Mouse (Mus musculus) liver, adult 2 months (tissue): ENCODE results near the gene Foxred2. TPM values are rescaled to one million over a fixed set of nuclear protein-coding genes. Genes with fewer than 3 reads are reported as not detected.

Experiments
- DNase-seq: peaks from one replicate; pipeline ENCODE4 v3.0.0-alpha.2; 2011; ENCODE audit warnings: low read depth, low spot score; ENCODE audit errors: extremely low read depth
- H3K27ac ChIP-seq: fragments of 200-500 bp; replicated peaks from 2 replicates; pipeline ENCODE4 v1.5.1; 2012; ENCODE audit warnings: low read depth, mild to moderate bottlenecking, control low read depth, inconsistent platforms, low read length; ENCODE audit not compliant: insufficient read depth
- H3K27me3 ChIP-seq: fragments of 200-500 bp; 2 replicates; pipeline ENCODE4 v1.6.1; 2012; ENCODE audit warnings: mild to moderate bottlenecking, moderate library complexity, low read length, inconsistent platforms; ENCODE audit not compliant: control insufficient read depth, insufficient read depth
- H3K36me3 ChIP-seq: fragments of 200-500 bp; 2 replicates; pipeline ENCODE4 v1.6.1; 2012; ENCODE audit warnings: low read length, inconsistent platforms; ENCODE audit not compliant: control insufficient read depth, insufficient read depth
- H3K4me1 ChIP-seq: fragments of 200-500 bp; 2 replicates; pipeline ENCODE4 v1.6.1; 2011; ENCODE audit warnings: low read length; ENCODE audit not compliant: control insufficient read depth, insufficient read depth
- H3K4me3 ChIP-seq: fragments of 200-500 bp; 2 replicates; pipeline ENCODE4 v1.5.1; 2011; ENCODE audit warnings: low read depth, mild to moderate bottlenecking, control low read depth, low read length, moderate library complexity; ENCODE audit not compliant: insufficient read depth
- H3K79me2 ChIP-seq: fragments of 200-500 bp; 2 replicates; pipeline ENCODE4 v1.6.1; 2012; ENCODE audit warnings: inconsistent platforms, mild to moderate bottlenecking, low read length, moderate library complexity; ENCODE audit not compliant: control insufficient read depth, insufficient read depth
- H3K9ac ChIP-seq: fragments of 200-500 bp; 2 replicates; pipeline ENCODE4 v1.6.1; 2012; ENCODE audit warnings: low read depth, mild to moderate bottlenecking, control low read depth, inconsistent platforms, low read length
- CTCF ChIP-seq: fragments of 200-500 bp; IDR thresholded peaks from 2 replicates; pipeline ENCODE4 v1.5.1; 2011; ENCODE audit warnings: low read depth, low read length, control low read depth
- POLR2A ChIP-seq: fragments of 200-500 bp; IDR thresholded peaks from 2 replicates; pipeline ENCODE4 v1.6.1; 2011; ENCODE audit warnings: low read length, control low read depth; ENCODE audit not compliant: insufficient read depth; ENCODE audit errors: extremely low read depth
- WGBS: fragments of 180-500 bp; shearing (Covaris S2); methylation state at CpG from one replicate; pipeline ENCODE4 v1.1.7; 2018; 5-methylcytosine and 5-hydroxymethylcytosine counted together
- polyA plus RNA-seq: library from polyadenylated mRNA; depleted of rRNA; stranded (reverse); fragments of >200 nt; gene quantifications from 2 replicates; pipeline ENCODE4 v1.2.3, GENCODE M21; 2012
- total RNA-seq: library from RNA; depleted of rRNA; stranded (reverse); fragments of >200 nt; gene quantifications from 2 replicates; pipeline ENCODE4 v1.2.3, GENCODE M21; 2014

Foxred2 gene
- total and polyA plus RNA-seq, 2 experiments, result 0.18 TPM

DNA sequence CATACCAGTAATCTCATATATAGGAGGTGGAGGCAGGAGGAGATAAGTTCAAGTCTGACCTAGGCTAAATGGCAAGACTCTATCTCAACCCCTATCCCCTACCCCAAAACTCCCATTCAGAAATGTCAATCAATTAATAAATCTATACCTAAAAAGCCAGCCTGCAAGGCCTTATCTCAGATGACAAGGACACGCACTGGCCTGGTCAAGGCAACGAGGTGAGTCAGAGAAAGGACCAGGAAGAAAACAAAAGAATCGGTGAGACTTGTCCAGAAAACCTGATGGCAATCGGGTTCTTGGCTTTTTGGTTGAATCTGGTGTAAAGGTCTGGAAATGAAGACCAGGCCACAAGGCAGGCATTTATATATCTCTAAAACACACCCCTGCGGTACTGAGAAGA lies 29.6 kb downstream of the Foxred2 start:
- Histone ChIP-seq H3K27ac (no peak overlapping the region), H3K79me2 (peaks cover 24% of the 10 kb centered on the region), H3K4me3 (no peak overlapping the region), H3K4me1 (peaks cover 36% of the 10 kb centered on the region), H3K36me3 (peaks cover 14% of the 10 kb centered on the region; the same call in 1 of the 2 replicates), H3K9ac (no peak overlapping the region), H3K27me3 (no peaks in the 10 kb centered on the region)
- no peak for TF ChIP-seq CTCF
- TF ChIP-seq POLR2A, result no peak
- DNase-seq, result no peak
- 84% methylated on average over 5 of the region's 5 CpGs for WGBS

DNA sequence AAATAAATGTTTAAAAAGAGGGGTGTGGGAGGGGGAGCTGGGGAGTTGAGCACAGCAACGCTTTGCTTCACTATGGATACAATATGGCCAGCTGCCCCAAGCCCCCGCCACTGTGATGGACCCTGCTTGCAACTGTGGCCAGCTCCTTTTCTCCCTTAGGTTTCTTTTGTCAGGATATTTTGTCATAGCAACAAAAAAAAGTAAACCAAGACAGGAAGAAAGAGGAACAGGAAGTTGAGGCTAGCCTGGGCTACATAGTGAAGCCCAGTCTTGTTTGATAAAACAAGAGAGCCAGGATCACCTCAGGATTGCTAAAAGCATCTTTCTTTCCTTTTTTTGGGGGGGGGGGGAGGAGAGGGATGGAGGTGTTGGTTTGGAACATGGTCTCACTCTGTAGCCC lies 31.3 kb downstream of the Foxred2 start:
- DNase-seq, result no peak
- peaks cover 17% of the 10 kb centered on the region; the same call in 1 of the 2 replicates for H3K36me3 ChIP-seq
- H3K4me1 ChIP-seq, result peaks cover 40% of the 10 kb centered on the region
- H3K9ac ChIP-seq, result no peak overlapping the region
- peaks cover 36% of the 10 kb centered on the region for H3K79me2 ChIP-seq
- H3K27me3 ChIP-seq, result no peaks in the 10 kb centered on the region
- H3K4me3 ChIP-seq, result no peak overlapping the region
- TF ChIP-seq POLR2A (no peak), CTCF (no peak)
- WGBS, result 97% methylated on average over 2 of the region's 2 CpGs
- no peak overlapping the region for H3K27ac ChIP-seq

DNA sequence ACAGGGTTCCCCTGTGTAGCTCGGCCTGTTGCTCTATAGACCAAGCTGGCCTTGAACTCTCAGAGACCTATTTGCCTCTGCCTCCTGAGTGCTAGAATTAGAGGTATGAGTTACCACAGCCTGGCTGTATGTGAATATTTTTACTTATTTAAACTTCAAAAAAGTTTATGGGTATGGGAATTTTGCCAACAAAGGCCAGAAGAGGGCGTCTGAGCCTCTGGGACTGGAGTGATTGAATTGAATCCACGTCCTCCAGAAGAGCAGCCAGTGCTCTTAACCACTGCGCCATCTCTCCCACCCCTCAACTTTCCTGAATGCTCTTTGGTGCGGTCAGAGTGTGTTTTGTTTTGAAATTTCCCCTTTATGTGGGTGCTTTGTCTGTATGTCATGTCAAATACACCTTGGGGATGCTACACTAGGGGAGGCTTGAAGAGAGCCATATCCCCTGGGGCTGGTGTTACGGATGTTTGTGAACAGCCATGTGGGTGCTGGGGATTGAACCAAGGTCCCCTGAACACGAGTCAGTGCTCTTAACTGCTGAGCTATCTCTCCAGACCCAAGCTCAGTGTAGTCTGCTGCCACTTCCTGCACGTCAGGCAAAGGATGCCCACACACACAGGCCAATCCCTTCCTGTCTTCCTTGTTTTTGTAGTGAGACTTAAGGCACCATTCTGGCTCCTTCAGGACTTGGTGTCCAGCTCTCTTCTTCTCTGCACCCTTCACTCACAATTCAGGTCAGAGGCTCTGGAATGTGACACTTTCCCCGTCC lies 33.1 kb downstream of the Foxred2 start:
- Histone ChIP-seq H3K36me3 (peaks cover 18% of the 10 kb centered on the region; the same call in 1 of the 2 replicates), H3K4me1 (peaks cover 40% of the 10 kb centered on the region), H3K27ac (peak overlapping the region; percentile 83), H3K79me2 (peaks cover 37% of the 10 kb centered on the region), H3K4me3 (no peak overlapping the region), H3K27me3 (no peaks in the 10 kb centered on the region), H3K9ac (0 out of 2 replicates have a peak overlapping the region, but pooled peaks have one; percentile 6)
- DNase-seq, result no peak
- WGBS, result 42% methylated on average over 9 of the region's 9 CpGs
- TF ChIP-seq CTCF (no peak), POLR2A (no peak)

DNA sequence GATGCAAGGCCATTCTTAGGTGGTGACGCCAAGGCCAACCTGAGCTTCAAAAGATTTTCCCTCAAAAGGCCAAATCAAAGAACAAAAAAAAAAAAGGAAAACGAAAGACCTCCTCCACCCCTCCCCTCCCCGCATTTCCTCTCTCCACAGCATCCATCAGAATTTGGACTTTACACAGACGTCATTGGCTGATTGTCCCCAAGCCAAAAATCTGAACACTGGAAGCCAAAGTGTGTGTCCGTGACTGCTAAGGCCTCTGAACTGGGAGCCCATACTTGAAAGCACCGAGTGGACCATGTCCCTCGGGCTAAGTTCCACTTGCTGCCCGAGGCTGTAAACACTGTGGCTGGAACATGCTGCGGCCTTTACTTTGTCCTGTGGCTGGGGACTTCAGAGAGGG lies 33.8 kb downstream of the Foxred2 start:
- TF ChIP-seq CTCF (no peak), POLR2A (0 out of 2 replicates have a peak, but pooled peaks have one; percentile 23)
- DNase-seq, result peak; percentile 100
- Histone ChIP-seq H3K79me2 (peaks cover 30% of the 10 kb centered on the region), H3K4me1 (peaks cover 37% of the 10 kb centered on the region), H3K36me3 (peaks cover 21% of the 10 kb centered on the region; the same call in 1 of the 2 replicates), H3K27ac (peak overlapping the region; percentile 84), H3K4me3 (no peak overlapping the region), H3K9ac (peak overlapping the region; percentile 61), H3K27me3 (no peaks in the 10 kb centered on the region)
- WGBS, result 12% methylated on average over 9 of the region's 9 CpGs

DNA sequence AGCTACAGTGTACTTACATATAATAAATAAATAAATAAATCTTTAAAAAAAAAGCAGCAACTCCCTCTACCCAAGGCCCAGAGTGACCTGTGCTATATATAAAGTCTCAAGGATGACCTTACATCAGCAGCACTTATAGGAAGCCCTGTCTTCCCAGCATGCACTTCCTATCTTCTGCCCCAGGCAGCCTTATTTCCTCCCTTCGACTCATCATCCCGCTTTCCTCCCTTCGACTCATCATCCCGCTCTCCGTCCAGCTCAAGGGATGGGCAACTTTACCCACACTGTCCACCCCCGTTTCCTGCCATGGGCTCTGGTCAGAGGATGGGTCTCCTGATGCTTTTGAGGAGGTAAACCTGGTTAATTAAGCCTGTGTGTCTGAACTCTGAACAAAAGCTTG lies 34.9 kb downstream of the Foxred2 start:
- Histone ChIP-seq H3K4me3 (no peak overlapping the region), H3K4me1 (peaks cover 32% of the 10 kb centered on the region), H3K9ac (no peak overlapping the region), H3K27ac (peak overlapping the region; percentile 84), H3K27me3 (no peaks in the 10 kb centered on the region), H3K79me2 (peaks cover 21% of the 10 kb centered on the region; the same call in 1 of the 2 replicates), H3K36me3 (peaks cover 15% of the 10 kb centered on the region; the same call in 1 of the 2 replicates)
- no peak for DNase-seq
- 78% methylated on average over 6 of the region's 6 CpGs for WGBS
- TF ChIP-seq POLR2A, result no peak
- no peak for TF ChIP-seq CTCF
